Mouse (Mus musculus) frontal cortex, postnatal 14 days (tissue): ENCODE data around the gene Olfr231.

Experiments used
- DNase-seq, 2 experiments: peaks; one replicate each; pipeline ENCODE4 v3.0.0; 2022; ENCODE audit warnings: low spot score in 2 of 2

The Olfr231 gene

DNA sequence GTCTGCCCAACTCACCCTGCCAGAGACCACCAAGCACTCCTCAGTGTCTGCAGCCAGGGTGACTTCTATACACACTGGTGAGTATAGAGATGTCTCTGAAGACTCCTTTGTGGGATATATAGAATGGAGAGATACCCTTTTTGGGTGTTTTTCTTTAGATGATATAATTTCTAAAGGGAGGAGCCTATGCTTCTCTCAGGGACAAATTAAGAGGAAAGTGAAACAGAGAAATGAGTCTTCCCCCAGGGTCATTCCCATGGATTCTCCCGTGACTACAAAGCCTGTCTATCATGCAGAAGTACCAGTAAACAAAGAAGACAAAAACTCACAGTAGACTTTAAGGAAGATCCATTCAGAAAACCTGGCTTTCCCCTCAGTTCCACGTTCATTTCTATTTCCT lies at the start of gene Olfr231:
TSS of gene Olfr231 (minus strand) at position 101 of the 400 bp plus-strand sequence.
- DNase-seq, result no peak

GRCm38 (mm10) chr1:174169024-174169423 lies 48.1 kb upstream of the Olfr231 start:
- no peak for DNase-seq

- DNase-seq, result no peak
Measured at GRCm38 (mm10) chr1:174159095-174159494, 38.1 kb upstream of the Olfr231 start.

- no peak for DNase-seq
Measured at GRCm38 (mm10) chr1:174158512-174158911, 37.5 kb upstream of the Olfr231 start.

DNA sequence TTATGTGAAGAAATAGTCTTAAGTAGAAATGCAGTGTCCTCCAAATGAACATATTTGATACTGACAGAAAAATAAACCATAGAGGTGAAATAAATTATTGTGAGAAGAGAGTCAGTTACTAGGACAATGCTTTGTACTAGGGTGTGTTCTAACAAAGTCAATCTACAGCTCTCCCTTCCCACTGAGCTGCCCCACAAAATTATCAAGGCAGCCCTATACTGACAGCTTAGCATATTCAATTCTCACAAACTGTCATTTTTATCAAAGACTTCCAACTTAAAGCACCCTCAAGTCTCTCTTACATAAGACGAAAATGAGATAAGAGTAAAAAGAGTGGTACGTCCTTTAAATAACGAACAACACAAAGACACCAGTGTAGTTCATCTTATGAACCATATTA lies 36.7 kb upstream of the Olfr231 start:
- no peak for DNase-seq

- DNase-seq, result no peak
Measured at GRCm38 (mm10) chr1:174155333-174155732, 34.4 kb upstream of the Olfr231 start, which contains the start of gene Olfr420. Olfr420 (plus strand) TSS chr1:174155633.

GRCm38 (mm10) chr1:174149289-174149688 lies 28.3 kb upstream of the Olfr231 start:
- DNase-seq, result no peak

- no peak for DNase-seq
Measured at GRCm38 (mm10) chr1:174146696-174147095, 25.7 kb upstream of the Olfr231 start.

GRCm38 (mm10) chr1:174141384-174141783 lies 20.4 kb upstream of the Olfr231 start:
- DNase-seq, result no peak

- no peak for DNase-seq
Measured at GRCm38 (mm10) chr1:174131999-174132398, 11.0 kb upstream of the Olfr231 start.

GRCm38 (mm10) chr1:174131217-174131616 lies 10.3 kb upstream of the Olfr231 start, which contains the start of gene Olfr424:
Olfr424 (plus strand) TSS chr1:174131517.
- no peak for DNase-seq

- DNase-seq, result no peak
Measured at GRCm38 (mm10) chr1:174103735-174104134, 17.2 kb downstream of the Olfr231 start.

- no peak for DNase-seq
Measured at GRCm38 (mm10) chr1:174096591-174096990, 24.4 kb downstream of the Olfr231 start, which contains the start of gene Olfr427. Olfr427 (plus strand) TSS chr1:174096891.

DNA sequence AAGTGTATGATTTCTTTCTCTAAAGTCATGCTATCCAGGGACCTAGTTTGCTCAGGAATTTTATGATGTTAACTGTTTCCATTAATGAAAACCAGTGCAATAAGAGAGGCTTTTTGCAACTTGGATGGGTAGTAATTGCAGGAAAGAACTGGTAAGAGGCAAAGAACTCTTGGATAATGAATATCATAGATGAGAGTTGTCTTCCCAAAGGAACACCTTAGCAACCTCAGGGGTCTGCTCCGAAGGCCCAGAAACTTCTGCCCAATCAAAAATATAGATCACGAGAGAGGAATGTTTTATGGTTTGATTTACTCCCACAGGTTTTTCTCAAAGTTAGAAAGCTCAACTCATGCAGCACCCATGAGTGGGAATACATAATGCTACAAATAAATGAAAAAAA lies 36.9 kb downstream of the Olfr231 start, which contains the start of gene Olfr429:
TSS of gene Olfr429 (plus strand) at position 301 of the 400 bp plus-strand sequence.
- DNase-seq, result no peak

DNA sequence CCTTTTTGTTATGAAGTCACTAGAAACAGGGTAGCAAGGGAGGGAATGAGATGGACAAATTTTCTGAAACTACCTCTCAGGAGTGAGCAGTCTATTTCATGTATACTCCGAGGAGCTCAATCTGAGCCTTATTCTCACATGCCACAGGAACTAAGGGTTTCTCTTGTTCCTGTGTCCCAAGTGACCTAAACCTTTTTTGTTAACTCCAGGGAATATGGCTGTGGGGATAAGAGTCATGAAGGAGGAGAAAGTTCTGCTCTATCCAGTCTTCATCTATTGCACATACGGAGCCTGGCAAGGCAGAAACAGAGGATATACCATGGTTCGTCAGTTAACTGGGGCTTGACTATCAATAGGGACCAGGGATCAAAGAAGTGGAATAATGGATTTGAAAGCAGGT lies 54.7 kb downstream of the Olfr231 start, which contains the start of gene Olfr430:
TSS of gene Olfr430 (plus strand) at position 301 of the 400 bp plus-strand sequence.
- DNase-seq, result no peak
